Mouse (Mus musculus): Measurements from ENCODE around the gene Atg13.
"Not testable (repeated sequence)": the region's sequence is repeated elsewhere in the genome, so short reads cannot be mapped to it uniquely, and the experiment has no call there.

The Atg13 gene

GRCm38 (mm10) chr2:91710272-91711234 is at the start of gene Atg13, which contains the start of gene Harbi1:
Atg13 (minus strand) TSS chr2:91710576.
Harbi1 (plus strand) TSS chr2:91710852.
- peak; percentile 91 for DNase-seq (ENCODE audit: low spot score)

- peak; percentile 17 for DNase-seq (ENCODE audit: low spot score)
Observed at GRCm38 (mm10) chr2:91749811-91750261, 39.5 kb upstream of the Atg13 start.

- no peak for DNase-seq (ENCODE audit: low spot score)
Observed at GRCm38 (mm10) chr2:91744686-91745085, 34.3 kb upstream of the Atg13 start.

- no peak for DNase-seq (ENCODE audit: low spot score)
Observed at GRCm38 (mm10) chr2:91739586-91739985, 29.2 kb upstream of the Atg13 start.

- no peak for DNase-seq (ENCODE audit: low spot score)
Observed at GRCm38 (mm10) chr2:91735221-91735620, 24.8 kb upstream of the Atg13 start.

GRCm38 (mm10) chr2:91729971-91730821 is 19.8 kb upstream of the Atg13 start, which contains the start of gene Ambra1:
Ambra1 (plus strand) TSS chr2:91730134.
- peak; percentile 92 for DNase-seq (ENCODE audit: low spot score)

- no peak for DNase-seq (ENCODE audit: low spot score)
Observed at GRCm38 (mm10) chr2:91729571-91729970, 19.2 kb upstream of the Atg13 start.

GRCm38 (mm10) chr2:91727011-91727410 is 16.6 kb upstream of the Atg13 start:
- DNase-seq (ENCODE audit: low spot score), result no peak

- DNase-seq (ENCODE audit: low spot score), result not testable (repeated sequence)
Observed at GRCm38 (mm10) chr2:91725476-91725875, 15.1 kb upstream of the Atg13 start.

- DNase-seq (ENCODE audit: low spot score), result no peak
Observed at GRCm38 (mm10) chr2:91724716-91725115, 14.3 kb upstream of the Atg13 start.

- no peak for DNase-seq (ENCODE audit: low spot score)
Observed at GRCm38 (mm10) chr2:91723951-91724350, 13.6 kb upstream of the Atg13 start.

- no peak for DNase-seq (ENCODE audit: low spot score)
Observed at GRCm38 (mm10) chr2:91723382-91723781, 13.0 kb upstream of the Atg13 start.

- no peak for DNase-seq (ENCODE audit: low spot score)
Observed at GRCm38 (mm10) chr2:91718276-91718675, 7.9 kb upstream of the Atg13 start.

GRCm38 (mm10) chr2:91714921-91715320 is 4.5 kb upstream of the Atg13 start:
- no peak for DNase-seq (ENCODE audit: low spot score)

GRCm38 (mm10) chr2:91711256-91711925 is 1.0 kb upstream of the Atg13 start:
- DNase-seq (ENCODE audit: low spot score), result no peak

GRCm38 (mm10) chr2:91708361-91708760 is 2.0 kb downstream of the Atg13 start:
- no peak for DNase-seq (ENCODE audit: low spot score)

GRCm38 (mm10) chr2:91706456-91706855 is 3.9 kb downstream of the Atg13 start:
- no peak for DNase-seq (ENCODE audit: low spot score)

- no peak for DNase-seq (ENCODE audit: low spot score)
Observed at GRCm38 (mm10) chr2:91705736-91706135, 4.6 kb downstream of the Atg13 start.

- DNase-seq (ENCODE audit: low spot score), result no peak
Observed at GRCm38 (mm10) chr2:91701366-91701765, 9.0 kb downstream of the Atg13 start.

- no peak for DNase-seq (ENCODE audit: low spot score)
Observed at GRCm38 (mm10) chr2:91699225-91699624, 11.2 kb downstream of the Atg13 start.

GRCm38 (mm10) chr2:91696225-91696590 is 14.2 kb downstream of the Atg13 start:
- DNase-seq (ENCODE audit: low spot score), result no peak

Measured in layer of hippocampus, adult 11-12 months (tissue).